Mouse (Mus musculus) embryonic fibroblast, embryonic 13.5 days (primary cell): ENCODE results near the gene Stx6.

ENCODE experiments used
- CTCF ChIP-seq: IDR thresholded peaks from 2 replicates; pipeline ENCODE4 v1.5.1; 2011; ENCODE audit warnings: mild to moderate bottlenecking, control low read depth, low read length, moderate library complexity, borderline replicate concordance; ENCODE audit not compliant: insufficient read depth
- POLR2A ChIP-seq: IDR thresholded peaks from 2 replicates; pipeline ENCODE4 v1.6.1; 2011; ENCODE audit warnings: low read depth, mild to moderate bottlenecking, control low read depth, low read length, moderate library complexity

GRCm38 (mm10) chr1:155232385-155232784 lies 73.9 kb downstream of the Stx6 start:
- TF ChIP-seq CTCF (no peak), POLR2A (no peak)
